Comparison of ENCODE assay signal across 15 mouse cellular contexts in genomic region chr19:47699743-47700142, GRCm38 (mm10). TPM values are rescaled to one million over a fixed set of nuclear protein-coding genes. Genes with fewer than 3 reads are reported as not detected.
A peak's percentile ranks its signal among the peaks of the same experiment; 100 is the strongest.
DNase-seq lines count a peak whose midpoint lies in the region; ATAC-seq and TF ChIP-seq lines count a peak whose summit lies in the region.
"Had no signal": no experiment of that assay in that cellular context is flagged by ENCODE, and none has a peak within 500 bp of the region (broad histone marks: within the 10 kb centered on the region; RNA-seq: fewer than 3 reads in every experiment).

No protein-coding gene starts in this region.

- H3K4me3 ChIP-seq in midbrain, postnatal 0 days (ENCODE audit: low read depth, low read length) = no peak overlapping the region
- no peak overlapping the region for H3K4me3 ChIP-seq in midbrain, embryonic 13.5 days (replicated peaks)
- H3K4me3 ChIP-seq: hindbrain, embryonic 13.5 days; left cerebral cortex, adult 2 months had no signal

- H3K27me3 ChIP-seq in midbrain, postnatal 0 days (ENCODE audit: insufficient read depth, low read length) = no peaks in the 10 kb centered on the region
- H3K27me3 ChIP-seq in midbrain, embryonic 13.5 days = no peaks in the 10 kb centered on the region
- H3K27me3 ChIP-seq: hindbrain, embryonic 13.5 days had no signal

- no peak overlapping the region for H3K27ac ChIP-seq in midbrain, postnatal 0 days (ENCODE audit: low read depth, low read length)
- H3K27ac ChIP-seq in midbrain, embryonic 13.5 days = no peak overlapping the region
- H3K27ac ChIP-seq: hindbrain, embryonic 13.5 days; left cerebral cortex, adult 2 months had no signal

- TF ChIP-seq CTCF in midbrain, postnatal 0 days (IDR thresholded peaks at IDR 0.05) = no peak

- ATAC-seq in midbrain, postnatal 0 days (ENCODE audit: low FRiP score) = no peak
- no peak for ATAC-seq in midbrain, embryonic 13.5 days
- ATAC-seq: midbrain, embryonic 16.5 days had no signal

- intact Hi-C loops in gastrocnemius, postnatal 36 days (cut with DNase I) = no loop called here

- H3K36me3 ChIP-seq in midbrain, postnatal 0 days (ENCODE audit: insufficient read depth, low read length) = no peaks in the 10 kb centered on the region
- H3K36me3 ChIP-seq in midbrain, embryonic 13.5 days = no peaks in the 10 kb centered on the region
- H3K36me3 ChIP-seq: G1E; hindbrain, embryonic 13.5 days had no signal

- no peak overlapping the region for H3K9ac ChIP-seq in midbrain, postnatal 0 days (replicated peaks; ENCODE audit: low read length, poor library complexity, severe bottlenecking)
- H3K9ac ChIP-seq in midbrain, embryonic 13.5 days (replicated peaks) = no peak overlapping the region
- H3K9ac ChIP-seq: hindbrain, embryonic 13.5 days had no signal

- peak; percentile 2 for DNase-seq in embryo, embryonic 11.5 days (ENCODE audit: low read depth, low spot score)
- DNase-seq in embryo, embryonic 10.5 days (ENCODE audit: low spot score) = no peak
- peak; percentile 6 for DNase-seq in midbrain, postnatal 0 days (ENCODE audit: low spot score)
- DNase-seq in adrenal gland, postnatal 14 days = peak; percentile 76
- DNase-seq in skeletal muscle tissue, adult 2 months (ENCODE audit: low read depth, low spot score) = peak; percentile 9
- DNase-seq in gastrocnemius, postnatal 36 days = no peak
- no peak for DNase-seq in spleen, adult 18-20 months
- DNase-seq: B cell, adult 2 months; right cerebral cortex, postnatal 25 days had no signal

- H3K4me1 ChIP-seq in midbrain, postnatal 0 days (ENCODE audit: insufficient read depth, low read length) = no peaks in the 10 kb centered on the region
- H3K4me1 ChIP-seq in midbrain, embryonic 13.5 days (replicated peaks) = no peaks in the 10 kb centered on the region
- H3K4me1 ChIP-seq: hindbrain, embryonic 13.5 days had no signal

- WGBS in midbrain, postnatal 0 days = 80% methylated on average over 9 of the region's 9 CpGs
- 85% methylated on average over 9 of the region's 9 CpGs for WGBS in midbrain, embryonic 13.5 days

- no peak overlapping the region for H3K4me2 ChIP-seq in midbrain, postnatal 0 days (ENCODE audit: low read depth, low read length, poor library complexity, severe bottlenecking)
- no peak overlapping the region for H3K4me2 ChIP-seq in midbrain, embryonic 13.5 days (replicated peaks)
- H3K4me2 ChIP-seq: hindbrain, embryonic 13.5 days had no signal

- H3K9me3 ChIP-seq in midbrain, postnatal 0 days (ENCODE audit: low read length) = no peaks in the 10 kb centered on the region
- H3K9me3 ChIP-seq in midbrain, embryonic 13.5 days = no peaks in the 10 kb centered on the region; the same call in 1 of the 2 replicates
- H3K9me3 ChIP-seq: G1E; hindbrain, embryonic 13.5 days had no signal

RNA-seq across cellular contexts. Expression of gene Col17a1, which starts 7.8 kb away (rescaled TPM):
- 0.33 and 1.6 TPM in 2 replicates for total RNA-seq in midbrain, postnatal 0 days (2014; rRNA removed)
- 0.33 and 0.39 TPM in 2 replicates for polyA plus RNA-seq in midbrain, postnatal 0 days (2015; fragmentation: Nextera tagmentation; extraction: Ambion mirVana)
- 0.12 and 0.13 TPM in 2 replicates for polyA plus RNA-seq in midbrain, embryonic 13.5 days (2015; fragmentation: Nextera tagmentation; extraction: Ambion mirVana)
- 0.22 and 0.71 TPM in 2 replicates for total RNA-seq in adrenal gland, postnatal 14 days (2021)
- total RNA-seq in gastrocnemius, postnatal 36 days (2021) = under 1 TPM; 0.05 to 0.10 TPM
- total RNA-seq: common myeloid progenitor, adult 5-6 weeks had no signal
- polyA plus RNA-seq: G1E had no signal

RNA-seq across cellular contexts. Expression of gene Sfr1, which starts 31.7 kb away (rescaled TPM):
- total RNA-seq in midbrain, postnatal 0 days (2014; rRNA removed) = 42.7 and 48.9 TPM in 2 replicates
- polyA plus RNA-seq in midbrain, postnatal 0 days (2015; fragmentation: Nextera tagmentation; extraction: Ambion mirVana) = 183 TPM in 2 replicates
- polyA plus RNA-seq in midbrain, embryonic 13.5 days (2015; fragmentation: Nextera tagmentation; extraction: Ambion mirVana) = 185 and 189 TPM in 2 replicates
- 90.3 and 102 TPM in 2 replicates for total RNA-seq in adrenal gland, postnatal 14 days (2021)
- total RNA-seq in gastrocnemius, postnatal 36 days (2021) = 10 to 100 TPM; 71.2 to 79.0 TPM

Comparison
In these comparisons a context has a peak if more than half of its experiments do, and no peak if none do; other contexts are left out.
1. DNase-seq: peak in embryo, embryonic 11.5 days (single experiment), midbrain, postnatal 0 days (single experiment), adrenal gland, postnatal 14 days (single experiment) and skeletal muscle tissue, adult 2 months (single experiment); none in embryo, embryonic 10.5 days (single experiment), gastrocnemius, postnatal 36 days (0 of 2) and spleen, adult 18-20 months (0 of 2).